Mouse (Mus musculus) erythroblast, embryonic 14.5 days (primary cell): ENCODE measurements around the gene Gna14.

Source experiments
- GATA1 ChIP-seq: IDR thresholded peaks from 2 replicates; pipeline ENCODE4 v1.6.1; 2012; ENCODE audit warnings: low read length, inconsistent platforms, mixed read lengths
- TAL1 ChIP-seq: IDR thresholded peaks from 3 replicates; pipeline ENCODE4 v1.6.1; 2012; ENCODE audit warnings: low read length, inconsistent platforms, mixed read lengths

- TF ChIP-seq TAL1 (no peak), GATA1 (no peak)
Measured at GRCm38 (mm10) chr19:16407727-16408126, 27.8 kb upstream of the Gna14 start.
